Mouse (Mus musculus): ENCODE measurements around the gene Rsrp1. TPM values are rescaled to one million over a fixed set of nuclear protein-coding genes. Genes with fewer than 3 reads are reported as not detected.

Gene Rsrp1
- polyA plus RNA-seq (2014; fragmentation: Nextera tagmentation; extraction: Ambion mirVana): 363 and 474 TPM in 2 replicates

DNA sequence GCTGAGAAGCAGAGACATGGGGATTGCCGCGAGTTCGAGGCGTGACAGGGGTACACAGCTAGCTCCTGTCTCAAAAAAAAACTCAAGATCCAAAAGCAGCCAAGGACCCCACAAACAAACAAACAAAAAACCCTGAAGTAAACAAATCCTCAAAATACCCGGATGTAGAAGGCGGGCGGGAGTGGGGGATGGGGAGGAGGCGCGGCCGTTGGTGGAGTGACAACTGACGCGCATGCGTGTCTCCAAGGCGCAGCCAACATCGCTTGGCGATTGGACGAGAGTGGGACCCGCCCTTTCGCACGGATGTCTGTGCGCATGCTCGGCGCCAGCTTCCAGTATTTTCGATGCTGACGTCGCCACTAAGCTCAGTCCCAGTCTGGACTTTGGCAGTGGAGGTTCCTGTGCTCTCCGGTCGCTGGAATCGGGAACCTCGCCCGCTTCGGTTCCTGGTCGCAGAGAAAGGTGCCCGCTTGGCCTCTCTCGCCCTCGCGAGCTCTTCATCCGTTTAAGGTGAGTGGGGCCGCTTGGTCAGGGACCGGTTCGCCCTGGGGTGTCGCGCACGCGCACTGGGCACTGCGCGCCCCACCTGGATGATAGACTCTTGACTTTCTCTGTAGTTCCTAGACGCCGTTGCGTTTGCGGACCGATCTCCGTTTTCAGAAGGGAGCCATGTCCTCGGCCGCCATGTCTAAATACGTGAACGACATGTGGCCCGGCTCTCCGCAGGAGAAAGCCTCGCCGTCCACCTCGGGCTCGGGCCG lies at the start of gene Rsrp1:
Rsrp1 (plus strand) TSS at position 335 of the 761 bp plus-strand sequence.
- Histone ChIP-seq H3K4me2 (ENCODE audit: low read length) (peak within 1 kb of the TSS; percentile 97), H3K9me3 (replicated peaks; ENCODE audit: control insufficient read depth, low read length) (no peaks in the 10 kb centered on the region), H3K4me3 (ENCODE audit: low read depth, low read length) (peak within 1 kb of the TSS; percentile 100), H3K27ac (ENCODE audit: low read depth, low read length) (peak within 1 kb of the TSS; percentile 89), H3K36me3 (ENCODE audit: control insufficient read depth, insufficient read depth, low read length) (peaks cover 36% of the 10 kb centered on the region), H3K9ac (ENCODE audit: low read length) (peak within 1 kb of the TSS; percentile 96), H3K4me1 (ENCODE audit: control insufficient read depth, insufficient read depth, low read length) (peaks cover 22% of the 10 kb centered on the region), H3K27me3 (replicated peaks; ENCODE audit: control insufficient read depth, insufficient read depth, low read length) (no peaks in the 10 kb centered on the region)
- WGBS: under 1% methylated on average over 64 of the region's 64 CpGs
- DNase-seq (ENCODE audit: low spot score): peak; percentile 100
- peak; percentile 98 for ATAC-seq

DNA sequence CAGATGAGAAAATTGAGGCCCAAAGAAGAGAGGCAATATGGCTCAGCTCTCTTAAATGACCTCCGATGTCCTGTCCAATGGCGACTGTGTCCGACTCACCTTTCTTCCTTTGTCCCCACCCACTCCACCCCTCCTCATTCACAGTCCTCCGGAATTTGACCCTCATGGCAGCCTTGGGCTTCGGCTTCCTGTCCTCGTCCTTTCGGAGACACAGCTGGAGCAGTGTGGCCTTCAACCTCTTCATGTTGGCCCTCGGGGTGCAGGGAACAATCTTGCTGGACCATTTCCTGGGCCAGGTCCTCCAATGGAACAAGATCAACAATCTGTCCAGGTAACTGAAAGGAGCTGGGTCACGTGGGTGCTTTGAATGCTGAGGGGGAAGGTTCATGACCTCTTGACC lies 47.2 kb upstream of the Rsrp1 start:
- no peak for ATAC-seq
- Histone ChIP-seq H3K4me1 (ENCODE audit: control insufficient read depth, insufficient read depth, low read length) (no peaks in the 10 kb centered on the region), H3K4me2 (ENCODE audit: low read length) (no peak overlapping the region), H3K27ac (ENCODE audit: low read depth, low read length) (no peak overlapping the region), H3K9ac (ENCODE audit: low read length) (no peak overlapping the region), H3K27me3 (replicated peaks; ENCODE audit: control insufficient read depth, insufficient read depth, low read length) (no peaks in the 10 kb centered on the region), H3K4me3 (ENCODE audit: low read depth, low read length) (no peak overlapping the region), H3K9me3 (replicated peaks; ENCODE audit: control insufficient read depth, low read length) (no peaks in the 10 kb centered on the region), H3K36me3 (ENCODE audit: control insufficient read depth, insufficient read depth, low read length) (no peaks in the 10 kb centered on the region)
- DNase-seq (ENCODE audit: low spot score): no peak
- 88% methylated on average over 9 of the region's 9 CpGs for WGBS

DNA sequence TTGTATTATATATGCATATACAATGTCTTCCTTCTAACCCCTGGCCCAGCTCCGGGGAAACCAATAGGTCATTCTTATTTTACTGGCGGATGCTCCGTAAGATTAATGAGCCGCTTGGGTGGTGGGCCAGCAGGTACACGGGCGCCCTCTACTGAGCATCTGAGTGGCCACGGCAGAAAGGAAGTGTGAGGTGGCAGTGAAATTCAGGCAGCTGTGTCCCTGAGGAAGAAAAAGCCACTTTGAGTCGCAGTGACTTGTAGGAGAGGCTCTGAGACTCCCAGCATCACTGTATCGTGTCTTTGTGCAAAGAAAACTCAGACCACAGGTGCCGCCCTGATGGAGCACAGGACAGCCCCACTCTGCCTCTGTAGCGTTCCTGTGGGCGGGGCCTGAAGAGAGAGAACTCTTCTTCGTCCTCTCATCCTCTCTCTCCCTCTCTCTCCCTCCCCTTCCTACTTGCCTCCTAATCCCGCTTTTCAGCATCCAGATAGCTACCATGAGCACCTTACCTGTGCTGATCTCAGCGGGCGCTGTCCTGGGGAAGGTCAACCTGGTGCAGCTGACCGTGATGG lies 43.9 kb upstream of the Rsrp1 start:
- Histone ChIP-seq H3K4me2 (ENCODE audit: low read length) (peak overlapping the region; percentile 51), H3K27ac (ENCODE audit: low read depth, low read length) (no peak overlapping the region), H3K9ac (ENCODE audit: low read length) (peak overlapping the region; percentile 13; the same call in 1 of the 2 replicates), H3K9me3 (replicated peaks; ENCODE audit: control insufficient read depth, low read length) (no peaks in the 10 kb centered on the region), H3K36me3 (ENCODE audit: control insufficient read depth, insufficient read depth, low read length) (no peaks in the 10 kb centered on the region), H3K4me3 (ENCODE audit: low read depth, low read length) (peak overlapping the region; percentile 15), H3K27me3 (replicated peaks; ENCODE audit: control insufficient read depth, insufficient read depth, low read length) (no peaks in the 10 kb centered on the region), H3K4me1 (ENCODE audit: control insufficient read depth, insufficient read depth, low read length) (no peaks in the 10 kb centered on the region)
- ATAC-seq (0 out of 2 replicates have a peak, but pooled peaks have one; percentile 48), DNase-seq (ENCODE audit: low spot score) (peak; percentile 78)
- WGBS: 3% methylated on average over 17 of the region's 17 CpGs

DNA sequence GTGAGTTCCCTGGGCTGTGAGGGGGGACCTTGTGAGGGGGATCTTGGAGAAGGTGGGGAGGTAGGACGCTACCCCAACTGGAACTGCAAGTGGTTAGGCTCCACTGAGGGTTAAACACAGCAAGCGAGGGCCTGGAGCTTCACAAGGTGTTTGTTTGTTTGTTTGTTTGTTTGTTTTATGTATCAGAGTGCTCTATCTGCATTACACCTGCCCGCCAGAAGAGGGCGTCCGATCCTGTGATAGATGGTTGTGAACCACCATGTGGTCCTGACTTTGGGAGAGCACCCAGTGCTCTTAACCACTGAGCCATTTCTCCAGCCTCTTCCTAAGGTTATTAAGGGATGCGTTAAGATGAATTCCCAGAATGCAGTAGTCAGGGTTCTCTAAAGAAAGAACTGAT lies 43.4 kb upstream of the Rsrp1 start:
- WGBS: 39% methylated on average over 6 of the region's 6 CpGs
- Histone ChIP-seq H3K9ac (ENCODE audit: low read length) (no peak overlapping the region), H3K4me1 (ENCODE audit: control insufficient read depth, insufficient read depth, low read length) (no peaks in the 10 kb centered on the region), H3K9me3 (replicated peaks; ENCODE audit: control insufficient read depth, low read length) (no peaks in the 10 kb centered on the region), H3K4me3 (ENCODE audit: low read depth, low read length) (no peak overlapping the region), H3K36me3 (ENCODE audit: control insufficient read depth, insufficient read depth, low read length) (no peaks in the 10 kb centered on the region), H3K27me3 (replicated peaks; ENCODE audit: control insufficient read depth, insufficient read depth, low read length) (no peaks in the 10 kb centered on the region), H3K4me2 (ENCODE audit: low read length) (peak overlapping the region; percentile 51), H3K27ac (ENCODE audit: low read depth, low read length) (no peak overlapping the region)
- DNase-seq (ENCODE audit: low spot score) (no peak), ATAC-seq (no peak)

DNA sequence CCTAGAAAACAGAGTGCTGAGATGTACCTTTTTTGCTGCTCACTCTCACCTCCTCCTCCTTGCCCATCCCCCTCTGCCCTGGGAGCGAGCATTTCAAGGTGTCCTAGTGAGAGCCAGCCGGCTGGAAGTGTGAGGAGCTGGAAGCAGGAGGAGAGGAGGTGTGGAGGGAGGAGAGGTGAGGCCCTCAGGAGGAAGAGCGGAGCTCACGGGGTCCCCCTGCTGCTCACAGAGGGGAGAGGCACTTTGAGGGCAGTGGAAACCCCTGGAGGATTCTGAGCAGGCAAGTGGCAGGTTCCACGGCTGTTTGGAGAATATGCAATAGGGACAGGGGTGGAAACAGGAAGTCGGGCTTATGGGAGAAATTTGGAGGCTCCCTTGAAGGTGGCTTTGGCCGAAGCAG lies 40.1 kb upstream of the Rsrp1 start:
- H3K9me3 ChIP-seq (replicated peaks; ENCODE audit: control insufficient read depth, low read length): no peaks in the 10 kb centered on the region
- H3K4me2 ChIP-seq (ENCODE audit: low read length): no peak overlapping the region
- no peaks in the 10 kb centered on the region for H3K36me3 ChIP-seq (ENCODE audit: control insufficient read depth, insufficient read depth, low read length)
- WGBS: 30% methylated on average over 7 of the region's 7 CpGs
- H3K27ac ChIP-seq (ENCODE audit: low read depth, low read length): no peak overlapping the region
- peak; percentile 18 for DNase-seq (ENCODE audit: low spot score)
- H3K27me3 ChIP-seq (replicated peaks; ENCODE audit: control insufficient read depth, insufficient read depth, low read length): no peaks in the 10 kb centered on the region
- no peaks in the 10 kb centered on the region for H3K4me1 ChIP-seq (ENCODE audit: control insufficient read depth, insufficient read depth, low read length)
- H3K9ac ChIP-seq (ENCODE audit: low read length): no peak overlapping the region
- ATAC-seq: no peak
- no peak overlapping the region for H3K4me3 ChIP-seq (ENCODE audit: low read depth, low read length)

DNA sequence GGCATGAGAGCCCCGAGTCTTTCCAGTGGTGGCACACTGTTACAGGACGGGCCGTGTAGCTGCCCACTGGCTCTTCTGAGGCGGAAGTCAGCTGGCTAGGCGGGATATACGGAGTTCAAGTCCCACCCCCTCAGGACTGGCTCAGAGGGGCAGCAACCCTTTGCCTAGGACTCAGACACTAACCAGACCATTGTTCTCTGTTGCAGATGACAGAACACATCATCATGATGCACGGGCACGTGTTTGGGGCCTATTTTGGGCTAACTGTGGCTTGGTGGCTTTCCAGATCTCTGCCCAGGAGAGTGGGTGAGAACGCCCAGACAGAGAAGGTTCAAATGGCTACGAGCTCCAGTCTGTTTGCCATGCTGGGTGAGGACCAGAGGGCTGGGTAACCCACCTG lies 39.6 kb upstream of the Rsrp1 start:
- ATAC-seq: no peak
- H3K36me3 ChIP-seq (ENCODE audit: control insufficient read depth, insufficient read depth, low read length): no peaks in the 10 kb centered on the region
- no peak overlapping the region for H3K9ac ChIP-seq (ENCODE audit: low read length)
- 84% methylated on average over 10 of the region's 10 CpGs for WGBS
- no peaks in the 10 kb centered on the region for H3K4me1 ChIP-seq (ENCODE audit: control insufficient read depth, insufficient read depth, low read length)
- DNase-seq (ENCODE audit: low spot score): no peak
- no peaks in the 10 kb centered on the region for H3K27me3 ChIP-seq (replicated peaks; ENCODE audit: control insufficient read depth, insufficient read depth, low read length)
- H3K4me2 ChIP-seq (ENCODE audit: low read length): no peak overlapping the region
- H3K9me3 ChIP-seq (replicated peaks; ENCODE audit: control insufficient read depth, low read length): no peaks in the 10 kb centered on the region
- H3K27ac ChIP-seq (ENCODE audit: low read depth, low read length): no peak overlapping the region
- H3K4me3 ChIP-seq (ENCODE audit: low read depth, low read length): no peak overlapping the region

DNA sequence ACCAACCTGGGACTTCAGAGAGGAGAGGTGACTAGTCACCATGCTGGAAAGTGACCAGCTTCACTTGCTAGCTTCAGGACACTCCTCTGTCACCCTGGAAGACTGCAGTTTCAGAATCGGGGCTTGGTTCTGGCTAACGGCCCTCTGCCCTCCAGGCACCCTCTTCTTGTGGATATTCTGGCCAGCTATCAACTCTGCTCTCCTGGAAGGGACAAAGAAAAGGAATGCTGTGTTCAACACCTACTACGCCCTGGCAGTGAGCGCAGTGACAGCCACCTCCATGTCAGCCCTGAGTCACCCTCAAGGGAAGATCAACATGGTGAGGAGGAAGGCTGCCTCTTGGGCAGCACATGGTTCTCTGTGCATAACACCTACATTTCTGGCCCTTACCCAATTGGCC lies 39.0 kb upstream of the Rsrp1 start:
- 89% methylated on average over 4 of the region's 4 CpGs for WGBS
- Histone ChIP-seq H3K36me3 (ENCODE audit: control insufficient read depth, insufficient read depth, low read length) (no peaks in the 10 kb centered on the region), H3K9me3 (replicated peaks; ENCODE audit: control insufficient read depth, low read length) (no peaks in the 10 kb centered on the region), H3K4me2 (ENCODE audit: low read length) (no peak overlapping the region), H3K9ac (ENCODE audit: low read length) (no peak overlapping the region), H3K27me3 (replicated peaks; ENCODE audit: control insufficient read depth, insufficient read depth, low read length) (no peaks in the 10 kb centered on the region), H3K4me1 (ENCODE audit: control insufficient read depth, insufficient read depth, low read length) (no peaks in the 10 kb centered on the region), H3K27ac (ENCODE audit: low read depth, low read length) (no peak overlapping the region), H3K4me3 (ENCODE audit: low read depth, low read length) (no peak overlapping the region)
- DNase-seq (ENCODE audit: low spot score): no peak
- ATAC-seq: no peak

DNA sequence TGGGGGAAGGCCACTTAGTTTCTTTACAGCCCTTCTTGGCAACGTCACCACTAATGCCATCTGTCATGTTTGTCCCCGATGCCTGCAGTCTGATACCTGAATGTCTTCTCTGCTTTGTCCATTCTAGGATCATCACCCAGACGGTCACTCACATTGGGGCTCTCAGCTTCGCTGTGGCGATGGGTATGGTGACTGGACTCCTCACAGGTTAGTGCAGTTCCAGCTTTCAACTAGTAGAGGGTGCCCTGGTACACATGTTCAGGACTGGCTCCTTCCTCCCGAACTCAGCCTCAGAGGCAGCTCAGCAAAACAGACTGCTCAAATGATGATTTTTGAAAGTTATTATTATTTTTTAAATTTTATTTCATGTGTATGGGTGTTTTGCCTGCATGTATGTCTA lies 31.3 kb upstream of the Rsrp1 start:
- Histone ChIP-seq H3K9ac (ENCODE audit: low read length) (no peak overlapping the region), H3K36me3 (ENCODE audit: control insufficient read depth, insufficient read depth, low read length) (peaks cover 21% of the 10 kb centered on the region), H3K4me3 (ENCODE audit: low read depth, low read length) (no peak overlapping the region), H3K27me3 (replicated peaks; ENCODE audit: control insufficient read depth, insufficient read depth, low read length) (no peaks in the 10 kb centered on the region), H3K27ac (ENCODE audit: low read depth, low read length) (no peak overlapping the region), H3K4me1 (ENCODE audit: control insufficient read depth, insufficient read depth, low read length) (no peaks in the 10 kb centered on the region), H3K9me3 (replicated peaks; ENCODE audit: control insufficient read depth, low read length) (no peaks in the 10 kb centered on the region), H3K4me2 (ENCODE audit: low read length) (no peak overlapping the region)
- WGBS: 82% methylated on average over 6 of the region's 6 CpGs
- DNase-seq (ENCODE audit: low spot score) (peak; percentile 14), ATAC-seq (no peak)

DNA sequence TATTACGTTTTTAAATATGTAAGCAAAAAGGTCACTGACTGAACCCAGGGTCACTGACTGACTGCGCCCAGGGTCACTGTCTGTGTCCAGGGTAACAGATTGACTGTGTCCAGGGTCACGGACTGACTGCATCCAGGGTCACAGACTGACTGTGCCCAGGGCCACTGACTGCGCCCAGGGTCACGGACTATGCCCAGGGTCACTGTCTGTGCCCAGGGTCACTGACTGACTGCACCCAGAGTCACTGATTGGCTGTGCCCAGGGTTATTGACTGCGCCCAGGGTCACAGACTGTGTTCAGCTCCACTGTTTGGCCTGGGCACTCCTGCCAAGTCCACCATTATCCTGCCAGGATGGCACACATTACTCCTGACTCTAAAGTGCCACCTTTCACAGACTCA lies 26.1 kb upstream of the Rsrp1 start:
- whole genome bisulfite sequencing: 88% methylated on average over 6 of the region's 6 CpGs

More for the DNA sequence above, 26.1 kb upstream of the Rsrp1 start:
- H3K36me3 ChIP-seq (ENCODE audit: control insufficient read depth, insufficient read depth, low read length): peaks cover 71% of the 10 kb centered on the region
- DNase-seq (ENCODE audit: low spot score): no peak
- H3K4me2 ChIP-seq (ENCODE audit: low read length): no peak overlapping the region
- no peaks in the 10 kb centered on the region for H3K4me1 ChIP-seq (ENCODE audit: control insufficient read depth, insufficient read depth, low read length)
- no peak overlapping the region for H3K4me3 ChIP-seq (ENCODE audit: low read depth, low read length)
- no peaks in the 10 kb centered on the region for H3K9me3 ChIP-seq (replicated peaks; ENCODE audit: control insufficient read depth, low read length)
- no peak for ATAC-seq
- no peaks in the 10 kb centered on the region for H3K27me3 ChIP-seq (replicated peaks; ENCODE audit: control insufficient read depth, insufficient read depth, low read length)
- H3K27ac ChIP-seq (ENCODE audit: low read depth, low read length): no peak overlapping the region
- H3K9ac ChIP-seq (ENCODE audit: low read length): no peak overlapping the region
